Mouse (Mus musculus) forebrain, embryonic 14.5 days (tissue): ENCODE measurements at regions not wholly inside any gene's neighbourhood (a gene's known extent, or its start where the extent isn't known, plus 50 kb on each side); places are given as distances from the start of the nearest gene placed in this dataset.

Experiments used
- ATAC-seq: fragments of 200-750 bp; cut with Nextera tagmentation; 2 replicates; pipeline ENCODE4 v1.8.0; 2017; ENCODE audit warnings: mild to moderate bottlenecking, moderate library complexity
- DNase-seq: peaks from one replicate; pipeline ENCODE4 v3.0.0-alpha.2; 2015; ENCODE audit warnings: low spot score
- H3K27ac ChIP-seq: fragments of 300-500 bp; sonication (generic); 2 replicates; pipeline ENCODE4 v1.5.1; 2014; ENCODE audit warnings: low read depth, mild to moderate bottlenecking, control low read depth, low read length, moderate library complexity
- H3K27me3 ChIP-seq: fragments of 300-500 bp; sonication (generic); replicated peaks from 2 replicates; pipeline ENCODE4 v1.6.1; 2014; ENCODE audit warnings: low read length, control low read depth, mixed read lengths; ENCODE audit not compliant: control insufficient read depth, insufficient read depth
- H3K36me3 ChIP-seq: fragments of 300-500 bp; sonication (generic); 2 replicates; pipeline ENCODE4 v1.6.1; 2014; ENCODE audit warnings: low read length, control low read depth; ENCODE audit not compliant: control insufficient read depth, insufficient read depth
- H3K4me1 ChIP-seq: fragments of 300-500 bp; sonication (generic); 2 replicates; pipeline ENCODE4 v1.6.1; 2014; ENCODE audit warnings: antibody characterized with exemption, low read length, control low read depth; ENCODE audit not compliant: control insufficient read depth, insufficient read depth
- H3K4me2 ChIP-seq: fragments of 300-500 bp; sonication (generic); 2 replicates; pipeline ENCODE4 v1.6.1; 2014; ENCODE audit warnings: mild to moderate bottlenecking, control low read depth, low read length
- H3K4me3 ChIP-seq: fragments of 300-500 bp; sonication (generic); 2 replicates; pipeline ENCODE4 v1.5.1; 2014; ENCODE audit warnings: low read depth, low read length, control low read depth
- H3K9ac ChIP-seq: fragments of 300-500 bp; sonication (generic); 2 replicates; pipeline ENCODE4 v1.6.1; 2014; ENCODE audit warnings: mild to moderate bottlenecking, low read length, control low read depth, moderate library complexity
- H3K9me3 ChIP-seq: fragments of 300-500 bp; sonication (generic); replicated peaks from 2 replicates; pipeline ENCODE4 v1.6.1; 2016; ENCODE audit warnings: low read length, control low read depth, mixed read lengths; ENCODE audit not compliant: control insufficient read depth
- WGBS: fragments of 180-500 bp; shearing (Covaris S2); extraction: QIAGEN DNeasy Blood & Tissue Kit; methylation state at CpG from one replicate; pipeline ENCODE4 v1.1.7; 2014; 5-methylcytosine and 5-hydroxymethylcytosine counted together

DNA sequence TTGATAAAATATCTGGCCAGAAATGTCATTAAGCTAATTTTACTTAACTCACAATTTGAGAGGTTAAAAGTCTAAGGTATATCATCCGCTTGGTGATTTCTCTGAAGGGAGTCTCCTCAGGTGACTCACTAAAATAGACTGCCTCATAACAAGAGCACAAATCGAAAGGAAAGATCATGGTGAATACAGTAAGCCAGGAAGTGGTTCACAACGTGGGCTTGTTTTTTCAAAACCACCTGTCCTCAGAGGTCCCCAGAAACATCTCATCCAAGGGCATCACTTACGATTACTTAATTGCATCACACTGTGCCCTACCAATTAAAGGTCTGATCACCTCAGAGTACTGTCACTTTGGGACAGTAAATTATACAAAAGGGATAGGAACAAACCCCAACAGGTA, 1009.0 kb upstream of the Cited2 start:
- Histone ChIP-seq H3K27me3 (no peaks in the 10 kb centered on the region), H3K4me1 (no peaks in the 10 kb centered on the region), H3K4me2 (no peak overlapping the region), H3K36me3 (no peaks in the 10 kb centered on the region), H3K4me3 (no peak overlapping the region), H3K9ac (no peak overlapping the region), H3K9me3 (no peaks in the 10 kb centered on the region), H3K27ac (no peak overlapping the region)
- no peak for DNase-seq
- 82% methylated on average over 4 of the region's 4 CpGs for WGBS
- no peak for ATAC-seq

DNA sequence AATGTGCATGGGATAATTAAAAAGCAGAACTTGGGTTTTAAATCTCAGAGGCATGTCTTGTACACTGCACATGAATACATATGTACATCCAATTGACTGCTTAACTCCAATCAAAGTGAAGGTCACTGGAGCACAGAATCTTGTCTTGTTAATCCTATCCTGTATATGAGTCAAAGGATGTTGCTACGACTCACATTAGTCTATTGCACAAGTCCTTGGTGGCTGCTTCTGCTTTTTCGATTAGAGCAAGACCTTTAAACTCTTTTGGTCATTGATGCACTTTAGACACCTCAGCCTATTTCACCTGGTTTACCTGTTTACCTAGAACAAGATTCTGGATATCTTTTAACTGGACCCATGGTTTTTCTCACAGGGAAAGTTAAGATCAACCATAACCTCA, 1008.5 kb upstream of the Cited2 start:
- Histone ChIP-seq H3K4me2 (no peak overlapping the region), H3K27ac (no peak overlapping the region), H3K4me3 (no peak overlapping the region), H3K9ac (no peak overlapping the region), H3K4me1 (no peaks in the 10 kb centered on the region), H3K27me3 (no peaks in the 10 kb centered on the region), H3K9me3 (no peaks in the 10 kb centered on the region), H3K36me3 (no peaks in the 10 kb centered on the region)
- WGBS, result 87% methylated on average over 2 of the region's 2 CpGs
- no peak for ATAC-seq
- DNase-seq, result no peak

DNA sequence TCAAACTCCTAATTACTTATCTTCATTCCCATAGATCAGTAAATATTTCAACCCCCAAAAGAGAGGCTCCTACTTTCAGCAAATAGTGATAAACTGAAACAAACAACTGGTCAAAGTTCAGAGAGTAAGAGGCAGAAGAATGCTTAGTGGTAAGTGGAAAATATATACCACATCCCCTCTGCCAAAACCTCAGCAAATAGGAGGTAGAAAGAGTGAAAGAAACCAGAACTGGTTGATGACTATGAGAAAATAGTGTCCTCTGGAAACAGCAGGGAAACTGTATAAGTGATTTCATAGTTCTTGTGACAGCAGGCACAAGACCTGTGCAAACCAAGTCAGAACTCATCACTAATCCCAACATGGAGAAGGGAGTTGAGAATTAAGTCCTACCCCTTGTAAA, 980.8 kb upstream of the Cited2 start:
- ATAC-seq (no peak), DNase-seq (no peak)
- no peaks in the 10 kb centered on the region for H3K36me3 ChIP-seq
- no peak overlapping the region for H3K4me3 ChIP-seq
- no peaks in the 10 kb centered on the region for H3K9me3 ChIP-seq
- H3K4me2 ChIP-seq, result no peak overlapping the region
- H3K27me3 ChIP-seq, result no peaks in the 10 kb centered on the region
- H3K27ac ChIP-seq, result no peak overlapping the region
- H3K9ac ChIP-seq, result no peak overlapping the region
- H3K4me1 ChIP-seq, result no peaks in the 10 kb centered on the region

DNA sequence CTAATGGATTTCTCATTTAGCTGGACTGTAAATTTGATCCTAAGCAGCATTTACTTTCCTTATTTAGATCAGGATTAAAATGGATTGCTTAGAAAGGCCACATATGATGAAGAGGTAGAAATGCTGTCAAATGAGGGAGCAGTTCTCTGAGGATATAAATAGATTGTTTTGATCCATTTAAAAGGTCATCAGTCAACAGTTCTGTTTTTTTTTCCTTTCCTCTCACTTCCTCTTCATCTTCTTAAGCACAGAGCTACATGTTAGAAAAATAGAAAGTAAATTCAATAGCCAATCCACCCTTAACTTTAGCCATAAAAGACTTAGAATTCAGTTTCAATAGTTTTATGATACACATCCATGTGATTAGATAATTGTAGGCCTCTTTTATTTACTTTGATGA, 971.5 kb upstream of the Cited2 start:
- no peaks in the 10 kb centered on the region for H3K9me3 ChIP-seq
- no peak overlapping the region for H3K9ac ChIP-seq
- DNase-seq (no peak), ATAC-seq (no peak)
- H3K4me2 ChIP-seq, result no peak overlapping the region
- H3K4me1 ChIP-seq, result no peaks in the 10 kb centered on the region
- no peak overlapping the region for H3K27ac ChIP-seq
- no peaks in the 10 kb centered on the region for H3K36me3 ChIP-seq
- H3K27me3 ChIP-seq, result no peaks in the 10 kb centered on the region
- no peak overlapping the region for H3K4me3 ChIP-seq

DNA sequence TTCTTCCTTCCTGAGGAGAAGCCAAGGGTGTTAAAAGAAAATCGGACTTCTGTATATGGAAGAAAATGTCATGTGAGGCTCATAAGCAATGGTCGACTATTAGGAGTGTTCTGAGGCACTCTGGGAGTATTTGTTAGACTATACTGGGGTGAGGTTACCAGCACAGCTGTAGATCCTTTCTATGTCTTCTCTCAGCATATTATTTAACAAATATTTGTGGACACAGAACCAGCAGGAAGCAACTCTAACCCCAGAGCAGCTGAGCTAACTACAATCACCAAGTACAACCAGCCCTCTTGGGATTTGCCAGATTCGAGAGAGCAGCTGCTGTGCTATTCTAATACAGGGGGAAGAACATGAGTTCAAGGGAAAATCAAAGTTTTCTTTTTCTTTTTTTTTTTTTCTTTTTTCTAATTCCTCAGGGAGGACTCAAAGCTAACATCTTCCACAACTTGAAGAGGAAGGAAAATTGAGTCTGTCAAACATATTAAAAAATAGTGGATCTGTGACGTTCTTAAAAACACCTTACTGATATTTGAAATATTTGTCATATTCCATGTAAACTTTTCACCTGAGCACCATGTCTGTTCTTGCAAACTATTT, 933.3 kb upstream of the Cited2 start:
- Histone ChIP-seq H3K9me3 (no peaks in the 10 kb centered on the region), H3K36me3 (no peaks in the 10 kb centered on the region), H3K4me2 (no peak overlapping the region), H3K27ac (no peak overlapping the region), H3K4me1 (no peaks in the 10 kb centered on the region), H3K4me3 (no peak overlapping the region), H3K9ac (no peak overlapping the region), H3K27me3 (no peaks in the 10 kb centered on the region)
- WGBS, result 72% methylated on average over 4 of the region's 4 CpGs
- ATAC-seq (no peak), DNase-seq (peak; percentile 22)

DNA sequence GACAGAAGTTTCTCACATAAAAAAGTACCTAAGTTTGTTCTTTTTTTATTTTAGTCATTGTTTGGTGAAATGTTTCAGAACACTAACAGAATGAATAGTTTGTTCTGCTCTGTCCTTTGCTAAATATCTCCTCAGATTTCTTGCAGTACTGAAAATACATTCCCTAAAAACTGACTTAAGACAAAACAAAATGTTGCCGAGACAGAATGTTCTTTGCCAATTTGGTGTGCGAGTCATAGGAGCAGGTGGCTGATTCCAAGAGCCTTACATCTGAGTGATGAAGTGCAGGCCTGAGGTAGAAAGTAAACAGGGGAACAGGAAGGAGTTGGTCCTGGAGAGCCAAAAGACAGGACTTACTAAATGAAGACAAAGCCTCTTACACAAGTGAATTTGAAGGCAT, 919.0 kb upstream of the Cited2 start:
- ATAC-seq (no peak), DNase-seq (no peak)
- 80% methylated on average over 2 of the region's 2 CpGs for WGBS
- Histone ChIP-seq H3K27me3 (no peaks in the 10 kb centered on the region), H3K36me3 (no peaks in the 10 kb centered on the region), H3K4me1 (no peaks in the 10 kb centered on the region), H3K4me3 (no peak overlapping the region), H3K9ac (no peak overlapping the region), H3K27ac (no peak overlapping the region), H3K4me2 (no peak overlapping the region), H3K9me3 (no peaks in the 10 kb centered on the region)

DNA sequence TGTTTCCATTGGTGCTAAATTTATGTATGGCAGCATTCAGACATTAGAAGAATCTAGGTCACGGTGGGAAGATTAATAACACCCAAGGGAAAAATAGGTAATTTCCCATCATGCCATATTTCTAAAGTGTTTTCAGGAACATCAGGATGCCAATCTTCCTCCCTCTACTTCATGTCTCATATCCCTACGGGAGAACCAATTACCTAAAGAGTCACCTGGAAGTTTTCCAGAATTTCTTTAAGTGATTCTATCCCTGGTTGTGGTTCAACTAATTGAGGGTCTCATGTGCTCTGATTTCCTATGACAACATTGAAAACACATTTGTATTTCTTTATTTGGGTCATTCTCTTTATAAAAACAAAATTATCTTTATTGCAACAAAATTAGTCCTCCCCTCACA, 912.3 kb upstream of the Cited2 start:
- H3K27me3 ChIP-seq, result no peaks in the 10 kb centered on the region
- H3K9me3 ChIP-seq, result no peaks in the 10 kb centered on the region
- no peak overlapping the region for H3K9ac ChIP-seq
- ATAC-seq (no peak), DNase-seq (no peak)
- no peaks in the 10 kb centered on the region for H3K36me3 ChIP-seq
- 67% methylated on average over 2 of the region's 2 CpGs for WGBS
- H3K4me2 ChIP-seq, result no peak overlapping the region
- H3K4me3 ChIP-seq, result no peak overlapping the region
- no peak overlapping the region for H3K27ac ChIP-seq
- H3K4me1 ChIP-seq, result no peaks in the 10 kb centered on the region

DNA sequence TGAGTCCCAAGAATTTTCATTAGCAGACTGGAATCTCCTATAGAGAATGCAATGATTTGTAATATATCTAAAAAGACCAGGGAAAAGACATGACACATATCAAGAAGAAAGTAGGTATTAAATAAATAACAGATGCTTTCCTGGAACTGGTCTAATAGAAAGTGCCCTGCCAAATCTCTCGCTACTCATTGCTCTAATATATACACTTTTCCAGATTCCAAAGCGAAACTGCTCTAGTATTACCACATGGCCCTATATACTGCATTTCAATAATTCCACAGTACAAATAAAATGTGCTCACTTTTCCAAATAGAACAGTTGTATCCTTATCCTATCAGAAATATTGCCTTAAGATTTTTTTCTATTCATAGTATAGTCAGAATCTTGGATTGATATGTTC, 909.0 kb upstream of the Cited2 start:
- Histone ChIP-seq H3K9me3 (no peaks in the 10 kb centered on the region), H3K9ac (no peak overlapping the region), H3K4me2 (no peak overlapping the region), H3K4me3 (no peak overlapping the region), H3K27me3 (no peaks in the 10 kb centered on the region), H3K4me1 (no peaks in the 10 kb centered on the region), H3K27ac (no peak overlapping the region), H3K36me3 (no peaks in the 10 kb centered on the region)
- no peak for ATAC-seq
- WGBS, result 92% methylated on average over 2 of the region's 2 CpGs
- no peak for DNase-seq

DNA sequence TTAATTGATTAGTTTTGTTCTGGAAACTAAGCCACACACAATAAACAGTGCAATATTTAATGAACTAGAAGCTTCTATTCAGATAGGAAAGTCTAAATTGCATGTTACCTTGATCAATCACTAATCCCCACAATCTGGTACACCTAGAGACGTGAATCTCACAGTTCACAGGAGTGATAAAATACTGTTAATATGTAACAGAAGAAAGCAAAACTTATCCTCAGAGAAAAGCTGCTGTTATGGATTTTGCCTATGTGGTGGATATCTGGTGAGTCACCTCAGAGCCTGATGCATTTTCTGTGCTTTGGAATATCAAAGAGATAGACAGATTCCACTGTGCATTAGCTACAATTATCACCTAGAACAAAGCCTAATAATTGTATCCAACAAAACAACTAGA, 861.5 kb upstream of the Cited2 start:
- H3K27ac ChIP-seq, result no peak overlapping the region
- H3K9ac ChIP-seq, result no peak overlapping the region
- ATAC-seq (no peak), DNase-seq (no peak)
- no peaks in the 10 kb centered on the region for H3K27me3 ChIP-seq
- H3K4me1 ChIP-seq, result no peaks in the 10 kb centered on the region
- WGBS, result 77% methylated on average over 1 of the region's 1 CpGs
- H3K9me3 ChIP-seq, result no peaks in the 10 kb centered on the region
- H3K4me3 ChIP-seq, result no peak overlapping the region
- H3K36me3 ChIP-seq, result no peaks in the 10 kb centered on the region
- no peak overlapping the region for H3K4me2 ChIP-seq
